Mouse (Mus musculus) liver, embryonic 16.5 days (tissue): Measurements from ENCODE around the gene Yes1. TPM values are rescaled to one million over a fixed set of nuclear protein-coding genes. Genes with fewer than 3 reads are reported as not detected.
A peak's percentile ranks its signal among the peaks of the same experiment; 100 is the strongest.
"Not testable (repeated sequence)": the region's sequence is repeated elsewhere in the genome, so short reads cannot be mapped to it uniquely, and the experiment has no call there.

Experiments used
- ATAC-seq: fragments of 200-750 bp; cut with Nextera tagmentation; 2 replicates; pipeline ENCODE4 v1.8.0; 2017; ENCODE audit warnings: low read depth, mild to moderate bottlenecking, moderate number of reproducible peaks, moderate library complexity
- H3K27ac ChIP-seq: fragments of 300-500 bp; sonication (generic); 2 replicates; pipeline ENCODE4 v1.5.1; 2014; ENCODE audit warnings: mild to moderate bottlenecking, low read length
- H3K27me3 ChIP-seq: fragments of 300-500 bp; sonication (generic); 2 replicates; pipeline ENCODE4 v1.6.1; 2014; ENCODE audit warnings: low read depth, low read length, mixed read lengths; ENCODE audit not compliant: control insufficient read depth, insufficient read depth
- H3K36me3 ChIP-seq: fragments of 300-500 bp; sonication (generic); 2 replicates; pipeline ENCODE4 v1.6.1; 2014; ENCODE audit warnings: mild to moderate bottlenecking; ENCODE audit not compliant: control insufficient read depth, insufficient read depth
- H3K4me1 ChIP-seq: fragments of 300-500 bp; sonication (generic); 2 replicates; pipeline ENCODE4 v1.6.1; 2014; ENCODE audit warnings: low read depth, low read length, mixed read lengths; ENCODE audit not compliant: control insufficient read depth
- H3K4me2 ChIP-seq: fragments of 300-500 bp; sonication (generic); 2 replicates; pipeline ENCODE4 v1.6.1; 2014; ENCODE audit warnings: low read depth, low read length, mixed read lengths
- H3K4me3 ChIP-seq: fragments of 300-500 bp; sonication (generic); 2 replicates; pipeline ENCODE4 v1.5.1; 2014; ENCODE audit warnings: low read depth, mild to moderate bottlenecking, low read length
- H3K9ac ChIP-seq: fragments of 300-500 bp; sonication (generic); 2 replicates; pipeline ENCODE4 v1.6.1; 2014; ENCODE audit warnings: low read depth, low read length
- H3K9me3 ChIP-seq: fragments of 300-500 bp; sonication (generic); replicated peaks from 2 replicates; pipeline ENCODE4 v1.6.1; 2016; ENCODE audit warnings: low read length; ENCODE audit not compliant: control insufficient read depth
- WGBS: fragments of 180-500 bp; shearing (Covaris S2); extraction: QIAGEN DNeasy Blood & Tissue Kit; methylation state at CpG from one replicate; pipeline ENCODE4 v1.1.7; 2014; ENCODE audit not compliant: insufficient replicate concordance; 5-methylcytosine and 5-hydroxymethylcytosine counted together
- polyA plus RNA-seq: library from polyadenylated mRNA; unstranded; fragments of >200 nt; fragmentation: Nextera tagmentation; extraction: Ambion mirVana; gene quantifications from 2 replicates; pipeline ENCODE4 v1.2.1, GENCODE M21; 2015

The Yes1 gene
- polyA plus RNA-seq, 1 experiment from 2014 or later, result 5.8 TPM

DNA sequence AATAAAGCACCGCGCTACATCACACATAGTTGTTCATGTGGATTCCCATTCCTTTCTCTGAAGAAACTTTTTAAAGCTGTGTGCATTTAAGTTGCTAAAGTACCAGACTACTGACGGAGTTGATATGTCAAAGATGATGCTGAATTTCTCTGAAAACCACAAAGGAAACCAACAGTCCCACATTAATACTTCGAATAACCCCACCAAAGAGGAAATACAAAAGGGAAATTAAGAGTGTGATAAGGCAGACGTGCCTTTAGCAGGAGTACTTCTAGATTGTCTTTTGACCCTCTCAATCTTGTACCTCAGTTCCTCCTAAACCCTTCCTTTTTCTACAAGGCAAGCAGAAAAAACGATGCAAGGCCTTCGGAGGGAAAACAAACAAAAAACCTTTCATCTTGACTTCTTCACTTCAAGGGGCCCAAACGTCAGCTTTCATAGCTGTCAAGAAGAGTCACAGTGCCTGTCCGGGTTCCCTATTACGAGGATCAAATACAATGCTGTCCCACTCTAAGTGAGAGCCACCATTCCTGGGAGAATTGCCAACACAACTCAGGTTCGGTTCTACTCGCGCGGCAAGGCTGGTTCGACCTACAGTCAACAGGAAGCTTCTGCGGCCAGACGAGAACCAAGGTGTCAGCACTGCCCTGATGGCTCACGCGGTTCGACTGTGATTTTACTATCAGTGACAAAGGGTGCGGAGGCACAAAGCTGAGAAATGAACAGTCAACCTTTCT lies 739 bp upstream of the Yes1 start:
- H3K9me3 ChIP-seq, result no peaks in the 10 kb centered on the region
- H3K4me3 ChIP-seq, result peak overlapping the region; percentile 72
- peak overlapping the region; percentile 77 for H3K27ac ChIP-seq
- no peaks in the 10 kb centered on the region for H3K36me3 ChIP-seq
- peak overlapping the region; percentile 68 for H3K9ac ChIP-seq
- 9% methylated on average over 21 of the region's 21 CpGs for WGBS
- no peaks in the 10 kb centered on the region; the same call in 1 of the 2 replicates for H3K4me1 ChIP-seq
- peak overlapping the region; percentile 73 for H3K4me2 ChIP-seq
- ATAC-seq, result peak; percentile 25; the same call in 1 of the 2 replicates
- peaks cover 25% of the 10 kb centered on the region for H3K27me3 ChIP-seq

DNA sequence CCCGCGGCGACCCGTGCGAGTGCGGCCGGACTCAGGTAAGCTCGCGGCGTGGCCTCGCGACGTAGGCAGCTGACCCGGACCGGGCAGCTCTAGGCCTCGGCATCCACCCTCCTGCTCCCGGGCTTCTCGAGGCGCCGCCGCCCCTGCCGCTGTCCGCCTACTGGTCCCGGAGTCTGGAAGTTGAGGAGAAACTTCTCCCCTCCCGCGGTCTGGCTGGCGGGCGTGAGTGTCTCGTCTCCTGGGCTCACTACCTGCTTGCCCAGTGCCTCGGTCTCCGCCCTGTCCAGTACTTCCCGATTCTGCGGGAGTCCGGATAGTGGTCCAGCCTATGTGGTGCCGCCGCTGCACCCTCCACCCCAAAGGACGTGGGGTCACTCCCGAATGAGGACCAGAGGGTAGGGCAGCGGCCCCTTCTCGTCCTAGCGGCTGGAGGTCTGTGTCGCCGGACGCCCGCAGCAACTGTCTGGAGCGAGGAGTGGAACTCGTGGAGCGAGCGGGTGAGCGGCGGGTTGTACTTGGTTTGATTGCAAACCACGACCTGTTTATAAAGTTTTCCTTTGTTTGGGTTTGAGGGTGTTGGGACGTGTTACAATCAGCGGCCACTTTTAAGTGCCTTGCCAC lies 480 bp downstream of the Yes1 start:
- Histone ChIP-seq H3K9me3 (no peaks in the 10 kb centered on the region), H3K4me3 (peak overlapping the region; percentile 72), H3K36me3 (no peaks in the 10 kb centered on the region), H3K4me1 (no peaks in the 10 kb centered on the region; the same call in 1 of the 2 replicates), H3K9ac (peak overlapping the region; percentile 68), H3K27me3 (peaks cover 25% of the 10 kb centered on the region), H3K27ac (peak overlapping the region; percentile 67), H3K4me2 (peak overlapping the region; percentile 73)
- under 1% methylated on average over 54 of the region's 54 CpGs for WGBS
- peak; percentile 44 for ATAC-seq

DNA sequence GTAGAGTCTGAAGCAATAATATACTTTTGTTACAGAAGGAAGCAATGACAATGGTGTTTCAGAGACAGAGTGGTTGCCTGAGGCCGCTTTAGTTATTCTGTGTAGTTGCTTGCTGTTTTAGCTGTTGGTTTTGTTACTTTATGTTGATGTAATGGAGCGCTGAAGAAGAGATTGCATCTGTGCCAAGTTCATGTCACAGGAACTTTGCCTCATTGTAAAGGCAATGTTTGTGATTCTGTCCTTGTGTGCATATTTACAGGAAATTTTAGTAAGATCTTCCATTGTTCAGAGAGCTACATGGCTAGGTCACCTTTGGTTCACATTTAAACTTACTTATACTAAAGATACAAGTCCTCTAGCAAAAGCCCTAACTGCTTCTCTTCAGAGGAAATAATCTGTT lies 3.3 kb downstream of the Yes1 start:
- Histone ChIP-seq H3K4me3 (no peak overlapping the region), H3K9me3 (no peaks in the 10 kb centered on the region), H3K27me3 (peaks cover 21% of the 10 kb centered on the region), H3K4me2 (no peak overlapping the region), H3K36me3 (no peaks in the 10 kb centered on the region), H3K4me1 (no peaks in the 10 kb centered on the region; the same call in 1 of the 2 replicates), H3K9ac (no peak overlapping the region), H3K27ac (no peak overlapping the region)
- 65% methylated on average over 2 of the region's 2 CpGs for WGBS
- ATAC-seq, result no peak

DNA sequence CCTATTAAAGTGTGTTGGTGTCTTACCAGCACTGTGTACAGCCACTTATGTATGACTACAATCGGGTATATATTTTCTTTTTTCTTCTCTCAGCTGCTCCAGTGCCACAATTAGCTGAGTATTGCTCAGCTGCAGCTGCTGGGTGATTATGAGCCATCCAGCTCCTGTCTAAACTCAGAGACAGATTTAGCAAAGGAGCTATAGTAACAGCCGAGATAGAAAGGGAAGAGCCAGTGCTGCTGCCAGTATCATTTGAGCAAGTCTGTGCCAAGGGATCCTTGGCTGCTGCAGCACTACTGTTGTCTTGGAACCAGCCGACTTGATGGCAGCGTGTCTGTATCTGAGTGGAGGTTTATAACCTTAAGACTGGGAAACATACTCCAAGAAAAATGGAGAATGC lies 3.7 kb downstream of the Yes1 start:
- H3K27me3 ChIP-seq, result peaks cover 21% of the 10 kb centered on the region
- no peak overlapping the region for H3K9ac ChIP-seq
- no peaks in the 10 kb centered on the region; the same call in 1 of the 2 replicates for H3K4me1 ChIP-seq
- H3K4me2 ChIP-seq, result no peak overlapping the region
- H3K27ac ChIP-seq, result no peak overlapping the region
- WGBS, result 51% methylated on average over 4 of the region's 4 CpGs
- H3K36me3 ChIP-seq, result no peaks in the 10 kb centered on the region
- H3K4me3 ChIP-seq, result no peak overlapping the region
- ATAC-seq, result no peak
- H3K9me3 ChIP-seq, result no peaks in the 10 kb centered on the region

DNA sequence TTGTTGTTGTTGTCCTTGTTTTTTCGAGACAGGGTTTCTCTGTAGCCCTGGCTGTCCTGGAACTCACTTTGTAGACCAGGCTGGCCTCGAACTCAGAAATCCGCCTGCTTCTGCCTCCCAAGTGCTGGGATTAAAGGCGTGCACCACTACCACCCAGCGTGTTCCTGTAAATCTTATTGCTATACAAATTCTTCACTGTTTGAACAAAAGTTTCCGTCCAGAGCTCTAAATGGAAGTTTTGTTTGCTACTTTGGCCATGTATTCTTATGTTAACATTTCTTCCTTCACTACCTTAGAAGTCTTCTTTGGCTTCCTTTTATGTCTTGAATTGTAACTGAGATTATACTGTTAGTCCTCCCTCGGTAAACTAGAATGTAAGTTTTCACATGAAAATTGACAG lies 5.5 kb downstream of the Yes1 start:
- H3K27ac ChIP-seq, H3K9me3 ChIP-seq, H3K27me3 ChIP-seq, H3K36me3 ChIP-seq, H3K9ac ChIP-seq, H3K4me3 ChIP-seq, H3K4me1 ChIP-seq, H3K4me2 ChIP-seq, ATAC-seq: not testable (repeated sequence)
- 66% methylated on average over 7 of the region's 7 CpGs for WGBS

DNA sequence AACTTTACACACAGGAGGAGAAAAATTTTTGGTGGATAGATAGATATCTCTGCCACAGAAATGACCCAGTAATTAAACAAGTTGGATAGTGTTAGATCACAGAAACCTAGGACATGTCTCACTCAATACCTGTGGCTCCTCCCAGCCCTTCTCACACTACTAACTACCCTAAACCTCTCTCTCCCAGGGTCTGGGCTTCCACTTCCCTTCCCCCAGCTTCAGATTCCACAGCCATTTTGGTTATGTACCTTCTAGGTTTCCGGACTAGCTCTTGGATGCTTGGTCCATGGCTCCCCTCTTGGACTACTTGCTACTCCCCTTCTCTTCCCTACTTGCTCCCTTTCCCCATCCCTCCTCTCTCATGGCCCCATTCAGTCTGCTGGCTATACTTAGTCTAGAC lies 6.9 kb downstream of the Yes1 start:
- no peak for ATAC-seq
- H3K27ac ChIP-seq, result no peak overlapping the region
- no peak overlapping the region for H3K4me2 ChIP-seq
- no peaks in the 10 kb centered on the region for H3K9me3 ChIP-seq
- no peaks in the 10 kb centered on the region for H3K27me3 ChIP-seq
- no peaks in the 10 kb centered on the region for H3K4me1 ChIP-seq
- no peak overlapping the region for H3K9ac ChIP-seq
- no peak overlapping the region for H3K4me3 ChIP-seq
- 40% methylated on average over 1 of the region's 1 CpGs for WGBS
- no peaks in the 10 kb centered on the region for H3K36me3 ChIP-seq

DNA sequence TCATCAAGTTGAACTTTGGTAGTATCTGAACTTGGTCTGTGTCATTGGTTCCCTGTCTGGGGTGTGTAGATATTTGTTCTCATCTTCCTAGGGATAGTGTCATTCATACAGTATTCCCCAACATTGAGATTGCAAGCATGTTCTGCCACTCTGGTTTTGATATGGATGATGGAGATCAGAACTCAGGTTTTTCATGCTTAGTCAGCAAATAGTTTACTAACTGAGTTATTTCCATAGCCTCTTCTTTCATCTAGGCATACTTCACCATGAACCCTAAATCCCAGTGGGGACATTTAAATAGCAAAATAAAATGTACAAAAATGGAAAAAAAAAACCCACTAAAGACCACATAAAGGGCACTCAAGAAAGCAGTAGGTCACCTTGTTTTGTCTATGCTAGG lies 12.7 kb downstream of the Yes1 start:
- Histone ChIP-seq H3K9me3 (no peaks in the 10 kb centered on the region), H3K4me1 (no peaks in the 10 kb centered on the region), H3K4me3 (no peak overlapping the region), H3K36me3 (no peaks in the 10 kb centered on the region), H3K9ac (no peak overlapping the region), H3K27ac (no peak overlapping the region), H3K27me3 (no peaks in the 10 kb centered on the region), H3K4me2 (no peak overlapping the region)
- no peak for ATAC-seq

DNA sequence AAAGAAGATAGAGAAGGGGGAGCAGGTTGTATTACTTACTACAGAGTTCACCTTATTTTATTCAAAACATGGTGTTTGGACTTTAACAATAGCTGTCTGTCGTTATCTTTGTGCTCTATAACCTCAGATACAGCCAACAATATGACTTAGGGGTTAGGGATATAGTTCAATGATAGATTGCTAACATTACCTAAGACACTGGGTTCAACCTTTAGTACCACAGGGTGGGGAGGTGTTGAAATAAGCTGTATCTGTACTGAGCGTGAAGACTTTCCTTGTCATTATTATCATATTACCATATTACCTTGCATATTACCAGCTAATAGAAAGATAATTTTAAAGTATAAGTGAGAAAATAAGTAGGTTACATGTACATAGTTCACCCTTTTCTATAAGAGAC lies 13.8 kb downstream of the Yes1 start:
- Histone ChIP-seq H3K4me1 (no peaks in the 10 kb centered on the region), H3K27me3 (no peaks in the 10 kb centered on the region), H3K36me3 (no peaks in the 10 kb centered on the region), H3K4me2 (no peak overlapping the region), H3K4me3 (no peak overlapping the region), H3K9me3 (no peaks in the 10 kb centered on the region), H3K27ac (no peak overlapping the region), H3K9ac (no peak overlapping the region)
- no peak for ATAC-seq
- 60% methylated on average over 2 of the region's 2 CpGs for WGBS

DNA sequence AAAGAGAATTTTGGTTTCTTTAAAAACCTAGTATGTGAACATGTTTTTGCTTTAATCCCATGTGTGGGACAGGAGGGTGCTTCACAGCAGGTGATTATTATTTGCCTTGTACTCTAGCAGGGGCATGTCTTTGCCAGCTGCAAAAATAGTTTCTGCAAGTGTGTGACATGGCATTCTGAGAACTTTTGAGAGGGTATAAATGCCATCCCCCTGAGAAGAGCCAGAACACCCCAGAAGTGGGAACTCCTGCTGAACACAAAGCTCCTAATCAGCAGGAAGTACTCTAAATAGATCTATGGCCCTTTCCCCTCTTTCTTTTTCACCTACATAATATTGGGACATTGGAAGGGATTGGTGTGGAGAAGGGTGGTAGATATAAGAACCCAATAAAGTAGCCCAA lies 22.2 kb downstream of the Yes1 start:
- Histone ChIP-seq H3K27me3 (no peaks in the 10 kb centered on the region), H3K9me3 (no peaks in the 10 kb centered on the region), H3K4me3 (no peak overlapping the region), H3K4me2 (no peak overlapping the region), H3K36me3 (no peaks in the 10 kb centered on the region), H3K27ac (no peak overlapping the region), H3K4me1 (no peaks in the 10 kb centered on the region), H3K9ac (no peak overlapping the region)
- ATAC-seq, result no peak
